Mouse (Mus musculus): ENCODE results near the gene Gm17660. TPM values are rescaled to one million over a fixed set of nuclear protein-coding genes. Genes with fewer than 3 reads are reported as not detected.

Gm17660 gene
- total RNA-seq, 2 experiments from 2014 or later, result not detected

DNA sequence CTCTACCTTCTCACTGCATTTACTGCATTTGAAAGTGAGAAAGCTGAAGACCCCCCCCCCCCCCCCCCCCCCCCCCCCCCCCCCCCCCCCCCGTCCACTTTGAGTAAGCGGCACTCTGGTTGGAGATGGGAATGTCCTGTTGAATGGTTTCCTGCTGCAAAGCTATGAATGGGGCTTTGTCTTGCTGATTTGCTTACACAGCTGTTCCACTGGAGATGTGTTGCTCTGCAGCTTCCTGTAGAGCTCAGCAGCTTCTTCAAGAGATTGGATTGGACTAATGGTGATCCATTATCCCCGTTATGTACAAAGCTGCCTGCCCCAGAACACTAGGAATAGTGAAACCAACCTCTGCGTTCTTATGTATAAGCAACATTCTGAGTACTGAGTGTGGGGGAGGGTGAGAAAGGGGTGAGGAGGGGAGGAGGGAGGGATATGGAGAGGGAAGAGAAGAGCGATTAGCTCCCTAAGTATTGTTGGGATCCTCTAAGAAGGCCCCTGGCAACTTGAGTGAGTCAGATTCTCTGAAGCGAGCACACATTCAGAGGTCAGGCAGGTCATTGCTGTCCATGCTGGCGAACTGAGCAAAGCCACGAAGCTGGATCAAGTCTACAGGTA is 5.0 kb downstream of the Gm17660 start:
- no peak for TF ChIP-seq CTCF (IDR thresholded peaks at IDR 0.05)
- no peak overlapping the region for H3K27ac ChIP-seq
- intact Hi-C loops (cut with DNase I), result loop anchor here (5.0 kb wide), 1 partner anchor 75 kb away; no protein-coding TSS in a partner anchor
- no peak overlapping the region for H3K4me3 ChIP-seq
- no peak for DNase-seq

GRCm38 (mm10) chr5:104071048-104071447 is 6.4 kb downstream of the Gm17660 start:
- DNase-seq, result no peak
- H3K27ac ChIP-seq, result no peak overlapping the region
- TF ChIP-seq CTCF (IDR thresholded peaks at IDR 0.05), result no peak
- intact Hi-C loops (cut with DNase I), result loop anchor here (5.0 kb wide), 1 partner anchor 74 kb away; no protein-coding TSS in a partner anchor
- no peak overlapping the region for H3K4me3 ChIP-seq

GRCm38 (mm10) chr5:104068751-104069150 is 8.7 kb downstream of the Gm17660 start:
- DNase-seq, result no peak
- H3K27ac ChIP-seq, result no peak overlapping the region
- TF ChIP-seq CTCF (IDR thresholded peaks at IDR 0.05), result peak; percentile 65
- intact Hi-C loops (cut with DNase I), result no loop called here
- H3K4me3 ChIP-seq, result no peak overlapping the region

- TF ChIP-seq CTCF (IDR thresholded peaks at IDR 0.05), result no peak
- intact Hi-C loops (cut with DNase I), result no loop called here
- Histone ChIP-seq H3K4me3 (no peak overlapping the region), H3K27ac (no peak overlapping the region)
- DNase-seq, result no peak
These were observed 14.4 kb downstream of the Gm17660 start for GRCm38 (mm10) chr5:104062773-104063551.

GRCm38 (mm10) chr5:104061936-104062772 is 15.3 kb downstream of the Gm17660 start:
- intact Hi-C loops (cut with DNase I), result no loop called here
- DNase-seq, result peak; percentile 45
- no peak overlapping the region for H3K4me3 ChIP-seq
- no peak overlapping the region for H3K27ac ChIP-seq
- TF ChIP-seq CTCF (IDR thresholded peaks at IDR 0.05), result no peak

DNA sequence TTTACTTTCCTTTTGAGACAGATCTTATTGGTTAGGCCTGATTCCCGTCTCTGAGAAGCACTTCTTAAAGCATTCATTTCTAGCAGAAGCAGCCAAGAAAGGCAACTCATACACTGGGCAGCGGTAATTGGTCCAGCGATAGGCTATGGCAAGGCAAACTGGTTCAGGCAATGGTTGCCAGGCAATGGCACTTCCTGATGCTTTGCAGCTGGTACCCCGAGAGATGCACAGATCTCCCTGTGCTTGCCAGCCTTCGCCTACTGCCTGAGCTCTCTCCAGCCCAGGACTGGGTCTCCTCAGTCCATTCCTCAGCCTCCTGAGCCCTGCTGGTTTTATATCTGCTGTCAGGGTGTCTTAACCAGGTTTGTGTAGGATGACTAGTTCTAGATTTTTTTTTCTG is 17.0 kb downstream of the Gm17660 start:
- Histone ChIP-seq H3K27ac (no peak overlapping the region), H3K4me3 (no peak overlapping the region)
- no peak for TF ChIP-seq CTCF (IDR thresholded peaks at IDR 0.05)
- intact Hi-C loops (cut with DNase I), result no loop called here
- no peak for DNase-seq

DNA sequence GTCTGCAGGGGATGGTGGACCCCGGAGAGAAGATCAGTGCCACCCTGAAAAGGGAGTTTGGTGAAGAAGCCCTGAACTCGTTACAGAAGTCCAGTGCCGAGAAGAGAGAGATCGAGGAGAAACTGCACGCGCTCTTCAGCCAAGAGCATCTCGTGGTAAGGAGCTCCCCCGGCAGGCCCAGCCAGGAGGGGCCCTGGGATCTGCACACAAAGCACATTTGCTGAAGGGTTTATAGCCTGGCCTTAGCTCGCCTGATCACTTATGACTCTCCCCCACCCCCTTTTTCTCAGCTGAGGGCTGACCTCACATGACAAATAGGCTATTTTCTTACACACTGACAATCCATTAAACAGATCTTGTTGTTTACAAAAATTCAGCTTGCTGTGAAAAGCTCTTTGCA is 17.8 kb downstream of the Gm17660 start:
- intact Hi-C loops (cut with DNase I), result loop anchor here (5.0 kb wide), 1 partner anchor 57 kb away; no protein-coding TSS in a partner anchor
- H3K27ac ChIP-seq, result no peak overlapping the region
- no peak for TF ChIP-seq CTCF (IDR thresholded peaks at IDR 0.05)

DNA sequence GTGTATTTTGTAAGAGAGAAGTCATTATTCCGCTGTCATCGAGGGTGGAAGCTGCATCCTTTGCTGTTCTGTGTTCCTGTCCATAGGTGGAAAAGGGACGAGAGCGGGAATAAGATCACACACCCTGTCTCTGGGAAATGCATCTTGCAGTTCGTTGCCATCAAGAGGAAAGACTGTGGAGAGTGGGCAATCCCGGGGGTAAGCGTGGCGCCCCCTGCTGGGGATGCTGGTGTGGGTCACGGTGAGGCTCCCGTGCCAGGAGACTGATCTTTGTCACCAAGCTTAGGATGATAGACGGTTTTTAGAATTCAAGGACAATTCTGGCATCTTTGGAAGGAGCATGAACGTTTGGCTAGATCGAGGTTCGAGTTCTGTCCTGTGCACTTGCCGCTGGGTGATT is 19.4 kb downstream of the Gm17660 start:
- peak; percentile 67 for DNase-seq
- Histone ChIP-seq H3K27ac (no peak overlapping the region), H3K4me3 (no peak overlapping the region)
- TF ChIP-seq CTCF (IDR thresholded peaks at IDR 0.05), result peak; percentile 84
- intact Hi-C loops (cut with DNase I), result loop anchor here (5.0 kb wide), 1 partner anchor 56 kb away; no protein-coding TSS in a partner anchor

More for the DNA sequence above, 17.8 kb downstream of the Gm17660 start:
- no peak overlapping the region for H3K4me3 ChIP-seq
- DNase-seq, result no peak

- Histone ChIP-seq H3K27ac (no peak overlapping the region), H3K4me3 (no peak overlapping the region)
- TF ChIP-seq CTCF (IDR thresholded peaks at IDR 0.05), result no peak
- intact Hi-C loops (cut with DNase I), result loop anchor here (5.0 kb wide), 1 partner anchor 54 kb away; no protein-coding TSS in a partner anchor
- DNase-seq, result no peak
These were observed 21.1 kb downstream of the Gm17660 start for GRCm38 (mm10) chr5:104056295-104056694.

DNA sequence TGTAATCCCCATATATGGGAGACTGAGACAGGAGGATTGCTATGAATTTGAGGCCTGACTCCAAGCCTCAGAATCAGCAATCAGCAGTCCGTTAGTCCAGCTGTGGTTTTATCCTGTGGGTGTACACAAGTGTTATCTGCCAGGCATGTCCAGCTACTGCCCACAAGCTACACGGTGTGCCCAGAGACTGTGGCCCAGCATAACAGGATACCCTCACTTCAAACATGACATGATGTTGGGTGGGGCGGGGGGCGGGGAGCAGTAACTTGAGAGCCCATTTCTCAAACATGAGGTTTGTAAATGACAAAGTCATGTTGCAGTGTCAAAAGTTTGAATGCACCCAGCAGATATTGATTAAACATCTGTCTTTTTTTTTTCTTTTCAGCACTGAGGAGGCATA is 21.6 kb downstream of the Gm17660 start:
- no peak overlapping the region for H3K4me3 ChIP-seq
- DNase-seq, result no peak
- TF ChIP-seq CTCF (IDR thresholded peaks at IDR 0.05), result no peak
- H3K27ac ChIP-seq, result no peak overlapping the region
- intact Hi-C loops (cut with DNase I), result loop anchor here (5.0 kb wide), 1 partner anchor 54 kb away; no protein-coding TSS in a partner anchor

DNA sequence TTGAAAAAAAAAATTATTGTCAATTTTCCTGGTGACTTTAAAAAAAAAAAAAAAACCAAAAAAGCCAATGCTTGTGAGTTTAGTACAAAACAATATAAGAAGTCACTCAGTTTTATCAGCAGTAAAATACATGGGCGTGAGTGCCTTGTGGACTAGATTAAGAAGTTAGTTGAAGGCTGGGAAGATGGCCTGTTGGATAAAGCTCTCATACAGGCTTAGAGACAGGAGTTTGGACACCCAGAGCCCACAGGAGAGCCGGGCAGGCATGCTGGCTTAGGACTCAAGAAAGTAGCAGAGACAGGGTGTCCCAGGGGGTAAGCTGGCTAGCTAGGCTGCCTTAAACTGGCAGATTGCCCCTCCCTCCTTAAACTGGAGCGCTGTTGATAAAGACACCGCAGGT is 22.5 kb downstream of the Gm17660 start:
- no peak for DNase-seq
- intact Hi-C loops (cut with DNase I), result loop anchor here (5.0 kb wide), 1 partner anchor 53 kb away; no protein-coding TSS in a partner anchor
- no peak overlapping the region for H3K4me3 ChIP-seq

DNA sequence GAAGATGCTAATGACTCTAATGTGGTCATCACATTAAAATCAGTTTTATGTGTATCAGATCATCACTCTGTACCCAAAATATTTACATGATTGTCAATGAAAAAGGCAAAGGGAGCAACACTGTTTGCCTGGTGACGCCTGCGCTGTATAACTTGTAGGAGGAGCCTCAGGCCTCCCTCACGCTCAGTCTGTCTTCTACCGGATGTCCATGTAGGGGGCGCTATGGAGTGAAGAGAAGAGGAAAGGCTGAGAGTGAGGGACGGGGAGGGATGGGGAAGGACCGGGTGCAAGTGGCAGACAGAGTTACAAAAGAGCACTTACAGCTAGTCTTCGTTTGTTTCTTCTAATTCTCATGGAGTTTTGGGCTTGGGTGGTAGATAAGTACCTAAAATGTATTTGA is 24.5 kb downstream of the Gm17660 start:
- H3K27ac ChIP-seq, result no peak overlapping the region
- intact Hi-C loops (cut with DNase I), result no loop called here
- DNase-seq, result no peak
- no peak overlapping the region for H3K4me3 ChIP-seq
- peak; percentile 33; the same call in 1 of the 2 replicates for TF ChIP-seq CTCF (IDR thresholded peaks at IDR 0.05)

More for the DNA sequence above, 22.5 kb downstream of the Gm17660 start:
- no peak overlapping the region for H3K27ac ChIP-seq
- no peak for TF ChIP-seq CTCF (IDR thresholded peaks at IDR 0.05)
